Mouse (Mus musculus) midbrain, postnatal 0 days (tissue): ENCODE data around the gene Utp20. TPM values are rescaled to one million over a fixed set of nuclear protein-coding genes. Genes with fewer than 3 reads are reported as not detected.

Experiments
- ATAC-seq: fragments of 200-750 bp; cut with Nextera tagmentation; 2 replicates; pipeline ENCODE4 v1.8.0; 2017; ENCODE audit warnings: moderate number of reproducible peaks, mild to moderate bottlenecking, moderate TSS enrichment, moderate library complexity; ENCODE audit not compliant: low FRiP score
- DNase-seq: peaks from one replicate; pipeline ENCODE4 v3.0.0-alpha.2; 2015; ENCODE audit warnings: low spot score
- H3K27ac ChIP-seq: fragments of 300-500 bp; sonication (generic); 2 replicates; pipeline ENCODE4 v1.5.1; 2014; ENCODE audit warnings: low read depth, mild to moderate bottlenecking, low read length, mixed read lengths
- H3K27me3 ChIP-seq: fragments of 300-500 bp; sonication (generic); 2 replicates; pipeline ENCODE4 v1.6.1; 2014; ENCODE audit warnings: low read length, control low read depth, mixed read lengths; ENCODE audit not compliant: insufficient read depth
- H3K36me3 ChIP-seq: fragments of 300-500 bp; sonication (generic); 2 replicates; pipeline ENCODE4 v1.6.1; 2014; ENCODE audit warnings: low read length, control low read depth, mixed read lengths; ENCODE audit not compliant: insufficient read depth
- H3K4me1 ChIP-seq: fragments of 300-500 bp; sonication (generic); 2 replicates; pipeline ENCODE4 v1.6.1; 2014; ENCODE audit warnings: mild to moderate bottlenecking, control low read depth, antibody characterized with exemption, low read length, mixed read lengths; ENCODE audit not compliant: insufficient read depth
- H3K4me2 ChIP-seq: fragments of 300-500 bp; sonication (generic); 2 replicates; pipeline ENCODE4 v1.6.1; 2014; ENCODE audit warnings: low read depth, mild to moderate bottlenecking, low read length, mixed read lengths; ENCODE audit not compliant: poor library complexity, severe bottlenecking
- H3K4me3 ChIP-seq: fragments of 300-500 bp; sonication (generic); 2 replicates; pipeline ENCODE4 v1.5.1; 2014; ENCODE audit warnings: low read depth, mild to moderate bottlenecking, low read length, moderate library complexity
- H3K9ac ChIP-seq: fragments of 300-500 bp; sonication (generic); replicated peaks from 2 replicates; pipeline ENCODE4 v1.6.1; 2014; ENCODE audit warnings: mild to moderate bottlenecking, low read length, moderate library complexity, mixed read lengths; ENCODE audit not compliant: poor library complexity, severe bottlenecking
- H3K9me3 ChIP-seq: fragments of 300-500 bp; sonication (generic); 2 replicates; pipeline ENCODE4 v1.6.1; 2016; ENCODE audit warnings: low read length, control low read depth
- CTCF ChIP-seq: IDR thresholded peaks from 2 replicates; pipeline ENCODE4 v1.5.1; 2016; ENCODE audit warnings: antibody characterized with exemption, mild to moderate bottlenecking
- WGBS: fragments of 180-500 bp; shearing (Covaris S2); extraction: QIAGEN DNeasy Blood & Tissue Kit; methylation state at CpG from one replicate; pipeline ENCODE4 v1.1.7; 2014; 5-methylcytosine and 5-hydroxymethylcytosine counted together
- polyA plus RNA-seq: library from polyadenylated mRNA; unstranded; fragments of >200 nt; fragmentation: Nextera tagmentation; extraction: Ambion mirVana; gene quantifications from 2 replicates; pipeline ENCODE4 v1.2.1, GENCODE M21; 2015
- total RNA-seq: library from RNA; depleted of rRNA; stranded (reverse); fragments of >200 nt; gene quantifications from 2 replicates; pipeline ENCODE4 v1.2.3, GENCODE M21; 2014

The Utp20 gene
- total and polyA plus RNA-seq, 2 experiments from 2014 or later, result 5.1 to 8.8 TPM

DNA sequence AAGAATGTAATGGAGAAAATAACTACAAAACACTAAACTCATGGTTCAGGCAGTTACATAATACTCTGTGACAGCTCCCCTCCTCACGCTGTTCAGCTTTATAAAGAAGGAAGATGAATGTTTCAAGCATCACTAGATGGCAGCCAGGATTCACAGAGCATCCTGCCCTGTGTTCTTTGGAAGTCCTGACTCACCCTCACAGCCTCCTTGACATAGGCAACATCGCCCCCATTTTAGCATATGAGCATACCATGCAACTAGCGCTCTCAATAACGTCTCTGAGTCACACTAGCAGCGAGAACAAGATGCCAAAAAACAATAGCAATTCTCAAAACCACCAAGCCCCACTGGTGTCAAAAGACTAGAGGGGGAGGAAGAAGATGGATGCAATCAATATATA lies 9.3 kb downstream of the Utp20 start:
- H3K36me3 ChIP-seq, result peaks cover 36% of the 10 kb centered on the region
- no peak for DNase-seq

GRCm38 (mm10) chr10:88815256-88815655 lies 11.3 kb downstream of the Utp20 start:
- no peak overlapping the region for H3K4me2 ChIP-seq
- 96% methylated on average over 2 of the region's 2 CpGs for WGBS
- no peak for ATAC-seq
- peaks cover 45% of the 10 kb centered on the region for H3K36me3 ChIP-seq
- no peak overlapping the region for H3K27ac ChIP-seq
- H3K4me1 ChIP-seq, result no peaks in the 10 kb centered on the region
- no peaks in the 10 kb centered on the region for H3K27me3 ChIP-seq
- DNase-seq, result no peak
- no peak for TF ChIP-seq CTCF
- no peaks in the 10 kb centered on the region for H3K9me3 ChIP-seq
- no peak overlapping the region for H3K9ac ChIP-seq
- no peak overlapping the region for H3K4me3 ChIP-seq

More for the DNA sequence above, 9.3 kb downstream of the Utp20 start:
- ATAC-seq, result no peak
- Histone ChIP-seq H3K4me3 (no peak overlapping the region), H3K4me1 (no peaks in the 10 kb centered on the region), H3K27ac (no peak overlapping the region), H3K9me3 (no peaks in the 10 kb centered on the region), H3K27me3 (no peaks in the 10 kb centered on the region), H3K4me2 (no peak overlapping the region), H3K9ac (no peak overlapping the region)
- 94% methylated on average over 5 of the region's 5 CpGs for WGBS
- TF ChIP-seq CTCF, result peak; percentile 43; the same call in 1 of the 2 replicates

DNA sequence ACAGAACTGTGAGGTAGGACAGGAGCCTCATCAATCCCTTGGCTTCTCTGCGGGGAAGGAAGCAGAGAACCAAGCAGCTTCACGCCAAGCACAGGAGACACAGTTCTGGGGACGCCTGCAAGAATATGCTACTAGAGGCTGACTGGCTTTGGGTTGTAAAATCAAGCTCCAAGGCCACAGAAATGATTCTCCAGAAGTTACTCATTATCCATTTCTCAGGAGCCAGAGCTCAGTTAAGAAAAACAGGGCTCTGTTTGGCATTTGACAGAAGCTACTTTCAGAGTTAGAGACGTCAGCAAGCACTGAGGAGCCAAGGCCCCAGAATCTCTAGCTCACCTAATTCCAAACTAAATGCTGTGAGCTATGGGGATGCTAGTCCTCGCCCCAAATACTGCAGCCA lies 14.9 kb downstream of the Utp20 start:
- no peak for ATAC-seq
- H3K36me3 ChIP-seq, result peaks cover 57% of the 10 kb centered on the region

DNA sequence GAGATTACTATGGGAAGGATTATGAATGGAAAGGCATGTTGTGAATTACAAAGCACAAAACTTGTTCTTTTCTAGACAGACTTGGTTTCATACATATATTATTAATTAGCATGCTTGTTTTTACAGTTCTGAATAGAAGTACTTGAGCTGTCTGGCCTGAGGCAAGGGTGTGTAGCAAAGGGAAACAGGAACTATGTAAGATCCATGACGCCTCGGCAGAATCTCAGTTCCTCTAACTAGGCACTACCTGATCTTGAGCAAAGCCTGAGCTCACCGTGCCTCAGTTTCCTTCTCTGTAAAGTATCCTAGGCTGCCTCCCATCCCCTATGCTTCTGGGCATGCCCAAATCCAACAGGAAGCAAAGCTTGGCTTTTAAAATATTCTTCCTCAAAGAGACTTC lies 24.4 kb downstream of the Utp20 start:
- TF ChIP-seq CTCF, result no peak
- no peaks in the 10 kb centered on the region for H3K27me3 ChIP-seq
- 95% methylated on average over 3 of the region's 3 CpGs for WGBS
- no peak overlapping the region for H3K9ac ChIP-seq
- no peak overlapping the region for H3K27ac ChIP-seq
- DNase-seq, result no peak
- no peak overlapping the region for H3K4me2 ChIP-seq
- H3K4me1 ChIP-seq, result no peaks in the 10 kb centered on the region
- peaks cover 38% of the 10 kb centered on the region; the same call in 1 of the 2 replicates for H3K36me3 ChIP-seq
- no peak overlapping the region for H3K4me3 ChIP-seq
- ATAC-seq, result no peak
- no peaks in the 10 kb centered on the region for H3K9me3 ChIP-seq

More for the DNA sequence above, 14.9 kb downstream of the Utp20 start:
- Histone ChIP-seq H3K9ac (no peak overlapping the region), H3K4me1 (no peaks in the 10 kb centered on the region), H3K4me3 (no peak overlapping the region), H3K9me3 (no peaks in the 10 kb centered on the region), H3K4me2 (no peak overlapping the region), H3K27me3 (no peaks in the 10 kb centered on the region), H3K27ac (no peak overlapping the region)
- WGBS, result 95% methylated on average over 5 of the region's 5 CpGs
- DNase-seq, result no peak
- TF ChIP-seq CTCF, result no peak

GRCm38 (mm10) chr10:88799381-88799780 lies 27.2 kb downstream of the Utp20 start:
- H3K9me3 ChIP-seq, result no peaks in the 10 kb centered on the region
- no peaks in the 10 kb centered on the region for H3K27me3 ChIP-seq
- H3K4me3 ChIP-seq, result no peak overlapping the region
- peaks cover 43% of the 10 kb centered on the region for H3K36me3 ChIP-seq
- H3K4me1 ChIP-seq, result no peaks in the 10 kb centered on the region
- 91% methylated on average over 7 of the region's 7 CpGs for whole genome bisulfite sequencing
- no peak overlapping the region for H3K4me2 ChIP-seq
- ATAC-seq (no peak), DNase-seq (no peak)
- H3K27ac ChIP-seq, result no peak overlapping the region
- H3K9ac ChIP-seq, result no peak overlapping the region
- no peak for TF ChIP-seq CTCF

DNA sequence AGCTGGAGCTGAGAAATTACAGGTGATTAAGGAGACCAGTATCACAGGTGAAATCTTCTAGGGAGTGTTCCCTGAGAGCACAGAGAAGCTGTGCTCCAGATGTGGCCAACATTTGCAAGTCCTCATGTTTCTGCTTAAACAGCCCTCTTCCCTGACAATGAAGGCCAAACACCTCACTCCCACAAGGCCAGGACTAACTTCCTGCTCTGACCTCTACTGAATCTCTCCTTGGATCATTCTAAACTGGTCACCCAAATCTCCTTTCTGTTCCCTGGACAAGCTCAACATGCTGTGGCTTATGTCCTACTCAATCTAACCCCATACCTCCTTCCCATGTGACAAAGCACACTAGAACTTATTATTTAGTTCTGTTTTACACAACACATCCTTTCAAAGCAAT lies 29.2 kb downstream of the Utp20 start:
- Histone ChIP-seq H3K36me3 (peaks cover 52% of the 10 kb centered on the region), H3K4me1 (no peaks in the 10 kb centered on the region), H3K27me3 (no peaks in the 10 kb centered on the region), H3K4me2 (no peak overlapping the region), H3K9me3 (no peaks in the 10 kb centered on the region), H3K9ac (no peak overlapping the region), H3K27ac (no peak overlapping the region), H3K4me3 (no peak overlapping the region)
- DNase-seq (no peak), ATAC-seq (no peak)
- TF ChIP-seq CTCF, result no peak
